Mouse (Mus musculus) mammary gland, adult 2 months (tissue): ENCODE data around the gene Fuom. TPM values are rescaled to one million over a fixed set of nuclear protein-coding genes. Genes with fewer than 3 reads are reported as not detected.

ENCODE experiments used
- polyA plus RNA-seq: library from polyadenylated mRNA; depleted of rRNA; stranded (reverse); fragments of >200 nt; gene quantifications from 2 replicates; pipeline ENCODE4 v1.2.3, GENCODE M21; 2012; ENCODE audit warnings: low replicate concordance; rRNA removed

Fuom gene
- polyA plus RNA-seq: 47.4 and 59.5 TPM in 2 replicates

DNA sequence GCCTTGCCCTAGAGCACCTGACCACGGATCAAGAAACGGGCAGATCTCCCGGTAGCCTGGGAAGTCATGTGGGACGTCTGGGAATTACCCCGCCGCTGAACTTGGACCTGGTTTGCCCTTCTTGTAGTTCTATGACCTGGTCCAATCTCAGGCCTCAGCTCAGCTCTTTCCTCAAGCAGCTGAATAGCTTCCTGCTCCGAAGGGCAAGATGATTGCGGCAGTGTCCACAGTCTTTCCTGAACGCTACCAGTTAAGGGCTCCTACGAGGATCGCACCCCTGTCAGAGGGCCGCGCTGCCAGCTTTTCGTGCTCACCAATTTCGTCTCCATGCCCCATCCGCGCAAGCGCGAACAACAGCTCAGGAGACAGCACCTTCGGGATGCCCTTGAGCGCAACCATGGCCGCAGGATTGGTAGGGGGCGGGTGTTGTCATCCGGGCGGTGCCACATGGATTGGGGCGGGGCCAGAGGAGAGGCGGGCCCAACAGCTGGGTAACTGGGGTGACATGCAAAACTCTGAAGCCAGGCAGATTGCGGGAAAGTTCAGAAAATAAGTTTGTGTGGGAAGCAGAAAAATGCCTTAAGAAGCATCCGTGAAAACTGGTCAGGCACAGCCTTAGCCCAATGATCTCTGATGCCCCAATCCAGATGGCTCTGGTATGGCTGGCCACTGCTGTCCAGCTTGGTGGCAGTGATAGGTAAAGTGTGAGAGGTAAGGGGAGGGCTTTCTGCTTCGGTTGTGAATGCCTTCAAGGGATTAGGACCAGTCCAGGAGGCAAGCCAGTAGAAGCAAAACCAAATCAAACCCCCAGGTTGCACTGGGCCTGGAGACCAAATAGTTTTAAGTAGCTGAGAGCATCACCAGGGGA lies at the start of gene Fuom:
Gene Fuom (minus strand): TSS at position 449 of the 868 bp plus-strand sequence.

DNA sequence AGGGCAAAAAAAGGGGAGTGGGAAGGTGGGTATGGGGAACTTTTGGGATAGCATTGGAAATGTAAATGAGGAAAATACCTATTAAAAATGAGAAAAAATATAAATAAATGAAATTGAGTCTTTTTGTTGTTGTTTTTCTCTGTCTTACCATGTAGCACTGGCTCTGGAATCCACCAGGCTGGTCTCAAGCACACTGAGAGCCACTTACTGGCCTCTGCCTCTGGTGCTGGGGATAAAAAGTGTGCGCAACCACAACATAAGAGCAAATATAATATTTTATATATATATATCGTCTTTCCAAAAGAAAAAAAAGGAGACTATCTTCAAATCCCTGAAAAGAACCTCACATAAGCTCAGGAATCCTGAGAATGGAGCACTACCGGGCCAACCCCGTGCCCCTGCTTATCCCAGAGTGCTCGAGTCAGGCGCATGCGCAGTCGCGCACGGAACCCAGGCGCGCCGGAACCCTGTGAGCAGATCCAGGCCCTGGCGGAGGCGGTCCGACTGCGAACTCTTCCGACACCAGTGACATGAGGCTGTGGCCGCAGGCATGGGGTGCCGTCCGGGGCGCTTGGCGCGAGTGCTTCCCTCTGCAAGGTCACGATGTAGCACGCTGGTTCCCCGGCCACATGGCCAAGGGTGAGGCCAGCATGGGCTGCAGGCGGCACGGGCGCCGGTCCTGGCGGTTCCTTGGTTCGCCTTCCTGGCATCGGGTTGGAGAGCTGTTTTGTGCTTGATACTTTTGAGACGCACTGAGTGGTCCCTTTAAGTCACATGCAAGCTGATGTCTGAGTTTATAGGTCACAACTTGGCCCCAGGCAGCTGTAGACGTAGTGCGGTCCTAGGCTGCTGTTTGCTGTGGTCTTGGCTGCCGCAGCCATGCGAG lies 35.1 kb upstream of the Fuom start, which contains the start of gene Mtg1:
Gene Mtg1 (plus strand): TSS at position 430 of the 886 bp plus-strand sequence.

DNA sequence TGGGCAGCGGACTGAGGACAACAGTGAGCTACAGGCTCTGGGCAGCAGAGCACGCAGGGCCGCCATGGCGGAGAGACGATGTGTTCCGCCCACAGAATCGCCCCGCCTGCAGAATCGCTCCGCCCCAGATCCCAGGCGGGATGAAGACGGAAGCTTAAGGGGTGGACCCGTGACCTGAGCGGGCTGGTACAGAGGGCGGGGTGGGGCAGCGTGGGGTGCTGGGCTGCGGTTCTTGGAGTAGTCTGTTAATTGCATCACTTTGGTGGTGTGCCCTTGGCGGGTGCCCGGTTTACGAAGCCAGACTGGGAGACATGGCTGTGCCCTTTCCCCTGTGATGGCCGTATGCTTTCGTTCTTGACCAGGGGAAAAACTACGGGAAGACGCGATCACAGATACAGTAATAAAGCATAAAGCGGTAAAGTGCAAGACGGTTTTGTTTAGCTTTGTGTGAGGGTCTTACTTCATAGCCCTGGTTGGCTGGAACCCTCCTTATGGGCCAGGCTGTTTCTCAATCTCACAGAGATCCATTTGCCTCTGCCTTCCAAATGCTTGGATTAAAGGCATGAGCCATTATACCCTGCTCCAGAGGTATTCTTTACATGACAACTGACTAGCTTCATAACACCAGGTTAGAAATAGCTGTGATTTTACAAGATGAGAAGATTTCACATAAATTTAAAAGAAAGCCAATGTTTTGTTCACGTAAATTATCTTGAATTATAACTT lies 14.3 kb upstream of the Fuom start, which contains the start of gene Echs1:
Gene Echs1 (minus strand): TSS at position 148 of the 726 bp plus-strand sequence.

DNA sequence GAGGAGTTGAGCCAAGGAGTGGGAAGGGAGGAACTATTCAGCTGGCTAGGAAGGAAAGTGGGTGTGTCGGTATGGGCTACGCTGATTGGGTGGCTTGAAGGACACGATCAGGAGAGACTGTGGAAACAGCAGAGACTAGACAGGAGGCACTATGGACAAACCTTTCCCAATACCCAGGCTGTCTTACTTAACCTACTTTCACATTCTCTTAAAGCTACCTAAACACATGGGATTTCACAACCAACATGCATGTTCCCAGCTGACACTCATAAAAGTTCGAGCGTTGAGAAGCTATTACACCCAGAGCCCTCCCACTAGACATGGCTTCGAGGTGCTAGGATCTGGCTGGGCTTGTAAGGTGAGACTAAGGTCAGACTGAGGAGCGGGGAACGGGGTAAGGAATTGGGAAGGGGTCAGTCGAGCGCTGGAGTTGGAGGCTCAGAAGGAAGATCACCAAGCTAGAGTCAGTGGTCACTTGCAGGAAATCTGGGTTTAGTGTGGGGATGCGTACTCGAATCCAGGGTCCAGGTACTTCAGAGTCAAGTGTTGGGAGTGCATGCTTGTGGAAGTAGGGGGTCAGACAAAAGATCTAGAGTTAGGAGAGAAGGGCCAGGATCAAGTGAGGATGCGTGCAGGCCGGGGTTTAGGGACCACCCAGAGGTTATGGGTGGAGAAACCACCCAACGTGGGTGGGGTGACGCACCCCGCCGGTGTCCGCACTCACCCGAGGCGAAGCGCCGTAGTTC lies 13.5 kb upstream of the Fuom start, which contains the start of gene Paox:
Gene Paox (plus strand): TSS at position 217 of the 746 bp plus-strand sequence.

DNA sequence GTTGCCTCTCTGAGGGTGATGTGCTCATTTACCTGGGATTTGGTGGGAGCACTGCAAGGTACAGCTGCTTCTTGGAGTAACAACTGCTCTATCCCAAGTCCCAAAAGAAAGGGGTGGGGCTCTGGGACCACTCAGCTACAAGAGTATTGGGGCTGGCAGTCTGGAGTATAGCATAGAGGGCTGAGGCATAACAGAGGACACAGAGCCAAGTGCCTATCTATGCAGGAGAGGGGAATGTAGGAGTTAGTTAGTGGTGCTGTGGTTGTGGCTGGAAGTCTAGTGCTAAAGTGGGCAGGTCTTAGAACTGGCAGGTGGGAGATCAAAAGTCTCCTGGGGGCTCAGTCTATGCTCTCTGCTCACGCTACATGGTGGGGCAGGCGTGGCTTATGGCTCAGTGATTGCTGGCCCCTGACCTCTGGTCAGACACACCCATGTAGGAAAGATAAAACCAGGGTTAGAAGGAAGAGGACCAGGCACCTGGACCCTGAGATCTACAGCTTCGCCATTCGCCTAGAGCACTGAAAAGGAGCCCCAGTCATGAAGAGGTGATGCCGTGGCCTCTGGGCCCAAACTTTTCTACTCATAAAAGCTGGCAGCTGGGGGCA lies 9.2 kb downstream of the Fuom start, which contains the start of gene Prap1:
Gene Prap1 (plus strand): TSS at position 472 of the 605 bp plus-strand sequence.

DNA sequence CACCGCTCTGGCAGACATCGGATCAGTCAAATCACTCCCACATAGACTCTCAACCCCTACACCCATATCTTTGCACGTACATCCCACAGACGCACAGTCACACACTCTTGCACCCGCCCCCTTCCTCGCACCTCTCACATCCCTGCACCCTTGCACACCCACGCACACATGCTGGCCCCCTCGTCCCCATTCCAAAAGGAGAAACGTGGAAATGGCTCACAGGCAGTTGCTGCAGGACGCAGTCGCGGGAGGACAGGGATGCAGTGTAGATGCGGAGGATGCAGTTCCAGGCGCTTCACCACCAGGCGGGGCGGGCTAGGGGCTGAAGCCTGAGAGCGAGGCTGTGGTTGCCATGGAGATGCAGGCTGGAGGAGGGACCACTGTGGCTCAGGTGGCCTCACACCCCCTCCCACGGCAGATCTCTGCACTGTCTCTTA lies 20.0 kb downstream of the Fuom start, which contains the start of gene Caly:
Gene Caly (minus strand): TSS at position 307 of the 437 bp plus-strand sequence.

DNA sequence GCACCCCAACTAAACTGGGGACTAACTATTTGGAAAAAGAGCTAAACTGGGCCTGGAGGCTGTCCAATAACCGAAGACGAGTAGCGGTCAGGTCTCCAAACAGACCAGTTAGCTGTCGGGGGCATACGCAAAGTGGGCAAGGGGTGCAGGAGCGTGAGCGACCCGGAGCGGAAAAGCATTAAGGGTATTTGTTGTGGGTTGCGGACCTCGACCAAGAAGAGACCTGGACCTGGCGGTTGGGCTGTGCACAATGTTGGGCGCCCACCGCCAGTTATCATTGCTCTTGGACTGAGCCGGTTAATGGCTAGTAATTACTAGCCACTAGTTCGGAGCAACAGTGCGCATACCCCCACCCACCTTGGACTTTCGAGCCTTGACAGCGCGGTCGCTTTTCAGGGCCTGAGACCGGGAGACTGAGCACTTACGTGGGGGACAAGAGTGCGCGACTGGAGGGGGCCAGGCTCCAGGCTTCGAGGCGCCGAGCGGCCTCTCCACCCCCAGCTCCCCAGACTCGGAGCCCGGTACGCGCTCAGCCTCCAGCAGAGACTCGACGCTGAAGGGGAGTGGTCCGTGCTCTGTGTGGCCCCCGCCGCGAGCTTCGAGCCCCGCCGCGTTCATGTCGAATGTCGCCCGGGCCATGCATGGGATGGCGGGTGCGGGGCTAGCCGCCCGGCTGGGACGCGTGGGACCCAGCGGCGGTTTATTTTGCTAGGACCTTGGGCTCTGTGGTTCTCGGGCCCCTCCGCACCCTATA lies 53.7 kb downstream of the Fuom start, which contains the start of gene Msx3:
Gene Msx3 (minus strand): TSS at position 729 of the 754 bp plus-strand sequence.

Other genes starting within 250 kb of the Fuom start
- gene Kndc1, start 207.7 kb downstream of the Fuom start, polyA plus RNA-seq: 0.03 TPM in 1 of 2 replicates, not detected in the other
- 0.37 and 0.98 TPM in 2 replicates for gene Utf1, start 158.7 kb downstream of the Fuom start, polyA plus RNA-seq
- 0.31 and 0.32 TPM in 2 replicates for gene 6430531B16Rik, start 123.7 kb downstream of the Fuom start, polyA plus RNA-seq
- gene Adam8, start 109.9 kb downstream of the Fuom start, polyA plus RNA-seq: 18.5 and 20.3 TPM in 2 replicates
- 51.1 and 130 TPM in 2 replicates for gene Zfp511, start 66.0 kb downstream of the Fuom start, polyA plus RNA-seq
- gene Tubgcp2, start 65.8 kb downstream of the Fuom start, polyA plus RNA-seq: 18.2 and 27.9 TPM in 2 replicates
- gene Msx3, start 53.4 kb downstream of the Fuom start, polyA plus RNA-seq: 0.04 and 0.19 TPM in 2 replicates
- gene Caly, start 19.9 kb downstream of the Fuom start, polyA plus RNA-seq: 0.11 TPM in 1 of 2 replicates, not detected in the other
- not detected in 2 replicates for gene Prap1, start 9.0 kb downstream of the Fuom start, polyA plus RNA-seq
- 20.9 and 25.0 TPM in 2 replicates for gene Paox, start 13.4 kb upstream of the Fuom start, polyA plus RNA-seq
- 146 and 200 TPM in 2 replicates for gene Echs1, start 14.0 kb upstream of the Fuom start, polyA plus RNA-seq
- 31.2 and 62.7 TPM in 2 replicates for gene Mtg1, start 35.1 kb upstream of the Fuom start, polyA plus RNA-seq
- 0.70 and 0.87 TPM in 2 replicates for gene Sprn, start 52.4 kb upstream of the Fuom start, polyA plus RNA-seq
- gene Olfr522, start 62.3 kb upstream of the Fuom start, polyA plus RNA-seq: not detected in 2 replicates
- 0.40 and 0.73 TPM in 2 replicates for gene Olfr523, start 70.8 kb upstream of the Fuom start, polyA plus RNA-seq
- gene Olfr524, start 103.5 kb upstream of the Fuom start, polyA plus RNA-seq: 0.13 TPM in 1 of 2 replicates, not detected in the other
- gene Cd163l1, start 115.8 kb upstream of the Fuom start, polyA plus RNA-seq: 1.7 and 3.0 TPM in 2 replicates
- 3.4 and 4.5 TPM in 2 replicates for gene 5830411N06Rik, start 144.8 kb upstream of the Fuom start, polyA plus RNA-seq
- gene Olfr525, start 218.4 kb upstream of the Fuom start, polyA plus RNA-seq: not detected in 2 replicates
- not detected in 2 replicates for gene Olfr527, start 231.6 kb upstream of the Fuom start, polyA plus RNA-seq